9 mouse cellular contexts compared by ENCODE assay signal in the genomic region with DNA sequence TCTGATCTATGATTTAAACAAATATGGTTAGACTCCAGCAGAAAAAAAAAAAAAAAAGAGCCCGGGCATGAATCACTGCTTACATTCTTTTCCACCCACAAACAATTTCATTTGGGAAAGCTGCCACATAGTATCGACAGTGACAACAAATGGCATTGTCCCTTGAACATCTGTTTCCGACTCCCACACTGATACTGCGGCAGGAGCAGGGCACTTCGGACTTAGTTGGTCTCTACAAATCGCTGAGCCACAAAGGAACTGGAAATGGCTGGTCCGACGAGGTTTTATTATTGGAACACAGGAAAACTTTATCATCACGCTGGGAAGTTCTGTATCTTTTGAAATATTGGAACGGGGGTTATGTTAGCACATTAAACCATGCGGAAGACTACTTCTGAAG. TPM values are rescaled to one million over a fixed set of nuclear protein-coding genes. Genes with fewer than 3 reads are reported as not detected.
DNase-seq lines count a peak whose midpoint lies in the region.
"Had no signal": no experiment of that assay in that cellular context is flagged by ENCODE, and none has a peak within 500 bp of the region (broad histone marks: within the 10 kb centered on the region; RNA-seq: fewer than 3 reads in every experiment).

No protein-coding gene starts in this region.

- DNase-seq in adrenal gland, adult (ENCODE audit: inconsistent age in 2 of 2, low spot score in 1 of 2), result peak; percentile 42 to 77
- no peak for DNase-seq in adrenal gland, postnatal 4 days (ENCODE audit: low spot score in 2 of 2)
- DNase-seq in ovary, adult 18-20 months (ENCODE audit: low spot score), result peak; percentile 34
- DNase-seq in ovary, postnatal 14 days (ENCODE audit: low spot score), result no peak
- DNase-seq in kidney, postnatal 4 days, result peak; percentile 9 to 36
- peak; percentile 16 for DNase-seq in skeletal muscle tissue, adult 2 months (ENCODE audit: low read depth, low spot score)
- DNase-seq in spleen, adult 18-20 months, result no peak
- DNase-seq in forebrain, embryonic 10.5 days (ENCODE audit: extremely low spot score, low spot score), result no peak
- DNase-seq: gastrocnemius, postnatal 36 days had no signal

- no peaks in the 10 kb centered on the region for H3K4me1 ChIP-seq in forebrain, embryonic 10.5 days

- H3K27ac ChIP-seq in forebrain, embryonic 10.5 days, result no peak overlapping the region

- H3K4me3 ChIP-seq in forebrain, embryonic 10.5 days, result no peak overlapping the region

- no peaks in the 10 kb centered on the region for H3K9me3 ChIP-seq in forebrain, embryonic 10.5 days

- H3K27me3 ChIP-seq in forebrain, embryonic 10.5 days (ENCODE audit: poor library complexity, severe bottlenecking), result peaks cover 45% of the 10 kb centered on the region

- WGBS in forebrain, embryonic 10.5 days, result 79% methylated on average over 11 of the region's 11 CpGs

- no peaks in the 10 kb centered on the region for H3K36me3 ChIP-seq in forebrain, embryonic 10.5 days (replicated peaks)

RNA-seq across cellular contexts. Expression of a gene that starts 44.8 kb away (rescaled TPM):
- 1 to 10 TPM; 3.4 to 5.2 TPM for total RNA-seq in adrenal gland, postnatal 4 days (2021)
- polyA plus RNA-seq in forebrain, embryonic 10.5 days (2016; fragmentation: Nextera tagmentation; extraction: Ambion mirVana), result 0.20 and 0.24 TPM in 2 replicates

Comparison
In these comparisons a context has a peak if more than half of its experiments do, and no peak if none do; other contexts are left out.
1. DNase-seq: peak in adrenal gland, adult (2 of 2), ovary, adult 18-20 months (single experiment), kidney, postnatal 4 days (2 of 2) and skeletal muscle tissue, adult 2 months (single experiment); none in adrenal gland, postnatal 4 days (0 of 2), ovary, postnatal 14 days (single experiment), spleen, adult 18-20 months (0 of 2) and forebrain, embryonic 10.5 days (single experiment).